Mouse (Mus musculus): Measurements from ENCODE around the gene Flna.

- TF ChIP-seq CTCF (IDR thresholded peaks at IDR 0.05; ENCODE audit: extremely low read depth, insufficient read depth, insufficient read length, insufficient replicate concordance), result no peak
- TF ChIP-seq POLR2A (IDR thresholded peaks at IDR 0.05; ENCODE audit: low read depth, low read length), result no peak
Measured at GRCm38 (mm10) chrX:74270902-74271551, 21.4 kb upstream of the Flna start.

Data from spleen, adult 2 months (tissue).